ENCODE assay signal across 10 mouse cellular contexts in the genomic region with DNA sequence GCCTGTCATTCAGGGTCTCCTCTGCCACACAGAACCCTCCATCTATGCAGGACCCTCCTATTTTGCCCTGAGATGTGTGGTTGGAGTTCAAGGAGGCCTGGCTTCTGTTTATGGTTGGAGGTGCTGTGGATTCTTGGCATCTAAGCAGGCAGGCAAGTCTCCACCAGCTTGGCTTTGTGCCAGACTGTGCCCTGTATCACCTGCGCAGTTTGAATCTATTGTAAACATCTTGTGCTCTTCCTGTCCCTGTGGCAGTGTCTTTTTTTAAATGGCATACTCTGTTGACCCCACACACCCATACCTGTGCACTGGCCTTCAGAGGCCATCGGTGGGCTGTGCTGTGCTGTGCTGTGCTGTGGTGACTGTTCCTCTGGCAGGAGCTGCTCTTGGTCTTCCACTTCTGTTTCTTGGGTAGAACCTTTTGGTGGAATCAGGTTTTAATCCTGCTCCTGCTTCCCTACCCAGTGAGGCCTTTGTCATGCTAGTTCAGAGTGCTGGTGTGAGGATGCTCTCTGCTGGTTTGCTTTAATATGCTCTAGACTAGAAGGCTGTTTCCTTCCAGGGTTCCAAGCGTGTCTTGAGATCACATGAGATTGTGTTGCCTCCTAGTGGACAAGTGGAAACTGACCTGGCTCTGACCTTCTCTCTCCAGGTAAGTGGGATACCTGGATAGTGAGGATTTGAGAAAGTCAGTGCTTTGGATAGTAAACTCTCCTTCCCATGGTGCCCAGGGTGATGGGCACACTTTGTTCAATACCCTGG. TPM values are rescaled to one million over a fixed set of nuclear protein-coding genes. Genes with fewer than 3 reads are reported as not detected.
DNase-seq lines count a peak whose midpoint lies in the region; ATAC-seq lines count a peak whose summit lies in the region.
"Had no signal": no experiment of that assay in that cellular context is flagged by ENCODE, and none has a peak within 500 bp of the region (broad histone marks: within the 10 kb centered on the region; RNA-seq: fewer than 3 reads in every experiment).

No protein-coding gene starts in this region.

- H3K27ac ChIP-seq in liver, embryonic 12.5 days = no peak overlapping the region
- H3K27ac ChIP-seq in liver, embryonic 11.5 days (ENCODE audit: low read depth, low read length) = no peak overlapping the region
- H3K27ac ChIP-seq: limb, embryonic 13.5 days had no signal

- intact Hi-C loops in left cerebral cortex, postnatal 25 days (cut with DNase I) = no loop called here

- WGBS in liver, embryonic 12.5 days (ENCODE audit: insufficient replicate concordance) = 83% methylated on average over 3 of the region's 3 CpGs
- WGBS in liver, embryonic 11.5 days = 92% methylated on average over 3 of the region's 3 CpGs

- ATAC-seq in liver, embryonic 12.5 days = no peak
- ATAC-seq in liver, embryonic 11.5 days (replicated peaks; ENCODE audit: low FRiP score) = no peak

- no peaks in the 10 kb centered on the region for H3K9me3 ChIP-seq in liver, embryonic 12.5 days (replicated peaks)
- no peaks in the 10 kb centered on the region for H3K9me3 ChIP-seq in liver, embryonic 11.5 days (ENCODE audit: control insufficient read depth, low read length)
- H3K9me3 ChIP-seq: limb, embryonic 13.5 days had no signal

- H3K36me3 ChIP-seq in liver, embryonic 12.5 days = peaks cover 56% of the 10 kb centered on the region
- H3K36me3 ChIP-seq in liver, embryonic 11.5 days (ENCODE audit: control insufficient read depth, insufficient read depth, low read length) = peaks cover 4% of the 10 kb centered on the region

- H3K27me3 ChIP-seq in liver, embryonic 12.5 days (replicated peaks) = no peaks in the 10 kb centered on the region
- no peaks in the 10 kb centered on the region for H3K27me3 ChIP-seq in liver, embryonic 11.5 days (replicated peaks; ENCODE audit: control insufficient read depth, insufficient read depth, low read length)
- H3K27me3 ChIP-seq: limb, embryonic 13.5 days had no signal

- DNase-seq in adrenal gland, adult 2 months = peak; percentile 18
- DNase-seq in adrenal gland, postnatal 4 days (ENCODE audit: low spot score in 2 of 2) = no peak
- DNase-seq in liver, embryonic 11.5 days (ENCODE audit: low spot score) = no peak
- DNase-seq in cerebellum, adult 8-10 months = peak; percentile 71
- DNase-seq in left cerebral cortex, postnatal 25 days (ENCODE audit: low spot score in 2 of 2) = peak; percentile 29 to 40
- peak; percentile 47 for DNase-seq in thymus, postnatal 4 days
- DNase-seq in gastrocnemius, postnatal 4 days (ENCODE audit: low spot score in 2 of 2) = no peak

- no peak overlapping the region for H3K4me2 ChIP-seq in liver, embryonic 12.5 days
- no peak overlapping the region for H3K4me2 ChIP-seq in liver, embryonic 11.5 days
- H3K4me2 ChIP-seq: limb, embryonic 13.5 days had no signal

- no peak overlapping the region for H3K4me3 ChIP-seq in liver, embryonic 12.5 days
- no peak overlapping the region for H3K4me3 ChIP-seq in liver, embryonic 11.5 days (ENCODE audit: low read depth, low read length)
- H3K4me3 ChIP-seq: erythroblast, embryonic 14.5 days; limb, embryonic 13.5 days had no signal

- H3K4me1 ChIP-seq in liver, embryonic 12.5 days = peaks cover 51% of the 10 kb centered on the region
- peaks cover 17% of the 10 kb centered on the region for H3K4me1 ChIP-seq in liver, embryonic 11.5 days (replicated peaks; ENCODE audit: control insufficient read depth, insufficient read depth, low read length)

- 0 out of 2 replicates have a peak overlapping the region, but pooled peaks have one; percentile 20 for H3K9ac ChIP-seq in liver, embryonic 12.5 days
- H3K9ac ChIP-seq in liver, embryonic 11.5 days (ENCODE audit: low read depth, low read length) = no peak overlapping the region
- H3K9ac ChIP-seq: limb, embryonic 13.5 days had no signal

RNA-seq across cellular contexts. Expression of a gene that starts 29.2 kb away (rescaled TPM):
- under 1 TPM; 0.28 to 0.43 TPM for total RNA-seq in adrenal gland, adult 2 months (2021)
- polyA plus RNA-seq in adrenal gland, adult 2 months (2012; rRNA removed) = 0.35 and 0.90 TPM in 2 replicates
- total RNA-seq in adrenal gland, postnatal 4 days (2021) = under 1 TPM; 0.73 TPM
- polyA plus RNA-seq in liver, embryonic 12.5 days (2016; fragmentation: Nextera tagmentation; extraction: Ambion mirVana) = not detected in 2 replicates
- polyA plus RNA-seq in liver, embryonic 11.5 days (2014; fragmentation: Nextera tagmentation; extraction: Ambion mirVana) = not detected in 2 replicates
- total RNA-seq in left cerebral cortex, postnatal 25 days (2021) = under 1 TPM in 1 of 2 experiments, not detected in 1; 0.44 TPM
- total RNA-seq in gastrocnemius, postnatal 4 days (2021) = 1 to 10 TPM in 1 of 2 experiments, under 1 TPM in 1; 0.65 to 1.0 TPM
- polyA plus RNA-seq: erythroblast, embryonic 14.5 days had no signal

RNA-seq across cellular contexts. Expression of a gene that starts 30.8 kb away (rescaled TPM):
- total RNA-seq in adrenal gland, adult 2 months (2021) = 10 to 100 TPM; 38.7 to 42.1 TPM
- polyA plus RNA-seq in adrenal gland, adult 2 months (2012; rRNA removed) = 51.9 and 66.9 TPM in 2 replicates
- 10 to 100 TPM; 46.0 to 50.4 TPM for total RNA-seq in adrenal gland, postnatal 4 days (2021)
- polyA plus RNA-seq in liver, embryonic 12.5 days (2016; fragmentation: Nextera tagmentation; extraction: Ambion mirVana) = 8.3 and 9.6 TPM in 2 replicates
- 11.0 and 11.9 TPM in 2 replicates for polyA plus RNA-seq in liver, embryonic 11.5 days (2014; fragmentation: Nextera tagmentation; extraction: Ambion mirVana)
- 10 to 100 TPM; 63.3 to 79.9 TPM for total RNA-seq in left cerebral cortex, postnatal 25 days (2021)
- total RNA-seq in gastrocnemius, postnatal 4 days (2021) = 10 to 100 TPM; 81.4 to 82.4 TPM

RNA-seq across cellular contexts. Expression of a gene that starts 44.6 kb away (rescaled TPM):
- 10 to 100 TPM; 41.9 to 46.8 TPM for total RNA-seq in adrenal gland, adult 2 months (2021)
- polyA plus RNA-seq in adrenal gland, adult 2 months (2012; rRNA removed) = 70.6 and 71.2 TPM in 2 replicates
- total RNA-seq in adrenal gland, postnatal 4 days (2021) = 10 to 100 TPM; 81.9 to 82.9 TPM
- 46.2 and 47.1 TPM in 2 replicates for polyA plus RNA-seq in liver, embryonic 12.5 days (2016; fragmentation: Nextera tagmentation; extraction: Ambion mirVana)
- 51.8 and 52.9 TPM in 2 replicates for polyA plus RNA-seq in liver, embryonic 11.5 days (2014; fragmentation: Nextera tagmentation; extraction: Ambion mirVana)
- total RNA-seq in left cerebral cortex, postnatal 25 days (2021) = 10 to 100 TPM; 45.0 to 50.4 TPM
- 10 to 100 TPM; 44.2 to 52.2 TPM for total RNA-seq in gastrocnemius, postnatal 4 days (2021)

RNA-seq across cellular contexts. Expression of a gene that starts 53.0 kb away (rescaled TPM):
- 100 to 1,000 TPM in 1 of 2 experiments, 10 to 100 TPM in 1; 76.6 to 102 TPM for total RNA-seq in adrenal gland, adult 2 months (2021)
- 164 TPM in 2 replicates for polyA plus RNA-seq in adrenal gland, adult 2 months (2012; rRNA removed)
- 100 to 1,000 TPM; 129 to 138 TPM for total RNA-seq in adrenal gland, postnatal 4 days (2021)
- polyA plus RNA-seq in liver, embryonic 12.5 days (2016; fragmentation: Nextera tagmentation; extraction: Ambion mirVana) = 7.2 and 7.7 TPM in 2 replicates
- polyA plus RNA-seq in liver, embryonic 11.5 days (2014; fragmentation: Nextera tagmentation; extraction: Ambion mirVana) = 17.7 and 19.2 TPM in 2 replicates
- total RNA-seq in left cerebral cortex, postnatal 25 days (2021) = 10 to 100 TPM; 76.7 to 82.7 TPM
- 10 to 100 TPM; 68.8 to 71.8 TPM for total RNA-seq in gastrocnemius, postnatal 4 days (2021)

Comparison
In these comparisons a context has a peak if more than half of its experiments do, and no peak if none do; other contexts are left out.
1. DNase-seq: peak in adrenal gland, adult 2 months (single experiment), cerebellum, adult 8-10 months (single experiment), left cerebral cortex, postnatal 25 days (2 of 2) and thymus, postnatal 4 days (single experiment); none in adrenal gland, postnatal 4 days (0 of 2), liver, embryonic 11.5 days (single experiment) and gastrocnemius, postnatal 4 days (0 of 2).